24 mouse cellular contexts compared by ENCODE assay signal in the genomic region with DNA sequence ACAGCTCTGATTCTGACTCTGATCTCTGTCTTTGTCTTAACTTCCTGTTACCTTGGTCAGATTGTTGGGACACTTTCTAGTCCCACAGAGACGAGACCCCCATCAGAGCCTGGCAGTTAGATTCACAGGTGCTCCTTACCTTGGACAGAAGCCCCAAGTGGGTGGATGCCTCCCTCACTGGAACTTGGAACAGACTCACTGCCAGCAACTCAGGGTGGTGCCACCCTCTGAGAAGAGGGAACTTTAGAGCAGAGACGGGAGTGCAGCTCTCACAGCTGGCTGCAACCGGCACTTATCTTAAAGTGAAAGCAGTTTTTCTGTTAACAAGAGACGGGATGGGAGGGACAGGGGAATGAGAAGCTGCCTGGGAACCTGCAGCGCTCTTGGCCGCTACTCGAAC. TPM values are rescaled to one million over a fixed set of nuclear protein-coding genes. Genes with fewer than 3 reads are reported as not detected.
DNase-seq lines count a peak whose midpoint lies in the region; ATAC-seq and TF ChIP-seq lines count a peak whose summit lies in the region.
"Not testable (repeated sequence)": the region's sequence is repeated elsewhere in the genome, so short reads cannot be mapped to it uniquely, and the experiment has no call there.
"Had no signal": no experiment of that assay in that cellular context is flagged by ENCODE, and none has a peak within 500 bp of the region (broad histone marks: within the 10 kb centered on the region; RNA-seq: fewer than 3 reads in every experiment).

No protein-coding gene starts in this region.

- intact Hi-C loops in heart, postnatal 10 days (cut with DNase I) = not testable (repeated sequence)

- not testable (repeated sequence) for H3K4me1 ChIP-seq in brown adipose tissue, adult 24 weeks (ENCODE audit: control insufficient read depth, insufficient read depth, insufficient read length, low read length); heart, embryonic 12.5 days (replicated peaks); lung, adult 2 months (ENCODE audit: control insufficient read depth, insufficient read depth, low read length); small intestine, adult 2 months (ENCODE audit: control insufficient read depth, insufficient read depth, insufficient read length, low read length)

- ATAC-seq in heart, embryonic 12.5 days (ENCODE audit: insufficient number of reproducible peaks, low FRiP score) = not testable (repeated sequence)

- H3K27ac ChIP-seq in brown adipose tissue, adult 24 weeks (replicated peaks; ENCODE audit: low read depth, low read length) = peak overlapping the region; percentile 33; the same call in 1 of the 2 replicates
- H3K27ac ChIP-seq in heart, embryonic 12.5 days (ENCODE audit: poor library complexity, severe bottlenecking); small intestine, adult 2 months (ENCODE audit: insufficient read depth, low read depth, low read length): not testable (repeated sequence)

- H3K9ac ChIP-seq in heart, embryonic 12.5 days = not testable (repeated sequence)

- H3K4me2 ChIP-seq in heart, embryonic 12.5 days = peak overlapping the region; percentile 40; the same call in 1 of the 2 replicates

- H3K27me3 ChIP-seq in heart, embryonic 12.5 days (replicated peaks); small intestine, adult 2 months (ENCODE audit: control insufficient read depth, insufficient read depth, low read length): not testable (repeated sequence)

- WGBS in heart, embryonic 12.5 days = 7% methylated on average over 6 of the region's 7 CpGs
- 2% methylated on average over 5 of the region's 7 CpGs for WGBS in lung, adult 2 months
- 5% methylated on average over 6 of the region's 7 CpGs for WGBS in small intestine, adult 2 months

- peak overlapping the region; percentile 57 for H3K4me3 ChIP-seq in brown adipose tissue, adult 24 weeks (ENCODE audit: insufficient read depth, low read depth, low read length)
- not testable (repeated sequence) for H3K4me3 ChIP-seq in heart, embryonic 12.5 days
- H3K4me3 ChIP-seq in lung, adult 2 months (replicated peaks; ENCODE audit: extremely low read depth, low read depth, low read length) = peak overlapping the region; percentile 36
- peak overlapping the region; percentile 54 for H3K4me3 ChIP-seq in small intestine, adult 2 months (ENCODE audit: low read depth, low read length)

- not testable (repeated sequence) for TF ChIP-seq CTCF in lung, adult 2 months (IDR thresholded peaks at IDR 0.05; ENCODE audit: insufficient read depth, low read length); small intestine, adult 2 months (IDR thresholded peaks at IDR 0.05; ENCODE audit: extremely low read depth, insufficient read length, insufficient replicate concordance, low read depth, low read length)

- peak; percentile 3 to 5 for DNase-seq in B cell, adult 2 months
- DNase-seq in heart, postnatal 10 days = peak; percentile 8 to 20
- peak; percentile 12 to 24 for DNase-seq in kidney, postnatal 4 days
- DNase-seq in lung, adult 2 months = not testable (repeated sequence)
- peak; percentile 2 for DNase-seq in thymus, postnatal 25 days

- TF ChIP-seq POLR2A in lung, adult 2 months (IDR thresholded peaks at IDR 0.05; ENCODE audit: borderline replicate concordance, extremely low read depth, low read depth, low read length); small intestine, adult 2 months (IDR thresholded peaks at IDR 0.05; ENCODE audit: low read depth, low read length): not testable (repeated sequence)

- H3K9me3 ChIP-seq in heart, embryonic 12.5 days (replicated peaks) = not testable (repeated sequence)

- H3K36me3 ChIP-seq in heart, embryonic 12.5 days; small intestine, adult 2 months (ENCODE audit: control insufficient read depth, insufficient read depth, low read length): not testable (repeated sequence)

RNA-seq across cellular contexts. Expression of a gene that starts 2.8 kb away (rescaled TPM):
- polyA plus RNA-seq in brown adipose tissue, adult 24 weeks (2012; ENCODE audit: insufficient read depth, insufficient read length, missing spikeins) = 18.7 and 29.7 TPM in 2 replicates
- 138 and 144 TPM in 2 replicates for polyA plus RNA-seq in heart, embryonic 12.5 days (2016; fragmentation: Nextera tagmentation; extraction: Ambion mirVana)
- 10 to 100 TPM; 31.9 to 35.5 TPM for total RNA-seq in heart, postnatal 10 days (2021)
- polyA plus RNA-seq in lung, adult 2 months (2012; rRNA removed) = 8.8 and 15.1 TPM in 2 replicates
- 2.5 and 4.2 TPM in 2 replicates for polyA plus RNA-seq in small intestine, adult 2 months (2012; rRNA removed)

RNA-seq across cellular contexts. Expression of a gene that starts 20.5 kb away (rescaled TPM):
- not detected in 2 replicates for polyA plus RNA-seq in brown adipose tissue, adult 24 weeks (2012; ENCODE audit: insufficient read depth, insufficient read length, missing spikeins)
- polyA plus RNA-seq in heart, embryonic 12.5 days (2016; fragmentation: Nextera tagmentation; extraction: Ambion mirVana) = not detected in 2 replicates
- not detected for total RNA-seq in heart, postnatal 10 days (2021)
- not detected in 2 replicates for polyA plus RNA-seq in lung, adult 2 months (2012; rRNA removed)
- not detected in 2 replicates for polyA plus RNA-seq in small intestine, adult 2 months (2012; rRNA removed)
- total RNA-seq: adrenal gland, postnatal 25 days; G1E; gastrocnemius, postnatal 10 days; heart, postnatal 36 days; hindbrain, postnatal 0 days; layer of hippocampus, adult 2 months; layer of hippocampus, postnatal 14 days; left cerebral cortex, adult 2 months had no signal
- polyA plus RNA-seq: brain, embryonic 14.5 days; embryonic facial prominence, embryonic 14.5 days; forebrain, postnatal 0 days; G1E; gonadal fat pad, adult 2 months; hindbrain, postnatal 0 days; kidney, embryonic 14.5 days; midbrain, embryonic 11.5 days; midbrain, embryonic 16.5 days; Patski had no signal
